Comparison of ENCODE assay signal across 27 mouse cellular contexts in genomic region chr17:34192852-34193251, GRCm38 (mm10). TPM values are rescaled to one million over a fixed set of nuclear protein-coding genes. Genes with fewer than 3 reads are reported as not detected.
DNase-seq lines count a peak whose midpoint lies in the region; ATAC-seq and TF ChIP-seq lines count a peak whose summit lies in the region.
"Had no signal": no experiment of that assay in that cellular context is flagged by ENCODE, and none has a peak within 500 bp of the region (broad histone marks: within the 10 kb centered on the region; RNA-seq: fewer than 3 reads in every experiment).

No protein-coding gene starts in this region.

- peak; percentile 10; the same call in 1 of the 2 replicates for ATAC-seq in lung, postnatal 0 days
- no peak for ATAC-seq in embryonic facial prominence, embryonic 13.5 days (ENCODE audit: insufficient number of reproducible peaks, insufficient read depth, low FRiP score, low TSS enrichment, low read depth)
- ATAC-seq: activated CD4-positive, CD25-positive, alpha-beta regulatory T cell, adult 4 months; forebrain, embryonic 15.5 days; hindbrain, postnatal 0 days; liver, embryonic 12.5 days; Patski had no signal

- no peak overlapping the region for H3K4me2 ChIP-seq in lung, postnatal 0 days (replicated peaks; ENCODE audit: low read depth, low read length)
- peak overlapping the region; percentile 14; the same call in 1 of the 2 replicates for H3K4me2 ChIP-seq in embryonic facial prominence, embryonic 13.5 days
- H3K4me2 ChIP-seq: forebrain, embryonic 15.5 days; heart, embryonic 12.5 days; limb, embryonic 13.5 days; liver, embryonic 12.5 days; midbrain, embryonic 11.5 days; neural tube, embryonic 15.5 days; stomach, embryonic 15.5 days had no signal

- TF ChIP-seq CTCF in lung, postnatal 0 days (IDR thresholded peaks at IDR 0.05): no peak
- TF ChIP-seq CTCF in ES-Bruce4 (IDR thresholded peaks at IDR 0.05; ENCODE audit: low read depth, low read length): no peak

- WGBS in lung, postnatal 0 days: 22% methylated on average over 16 of the region's 16 CpGs
- 16% methylated on average over 16 of the region's 16 CpGs for WGBS in embryonic facial prominence, embryonic 13.5 days

- no peak overlapping the region for H3K27ac ChIP-seq in lung, postnatal 0 days (ENCODE audit: low read length)
- no peak overlapping the region for H3K27ac ChIP-seq in ES-Bruce4 (ENCODE audit: insufficient read depth, low read length)
- H3K27ac ChIP-seq in embryonic facial prominence, embryonic 13.5 days: no peak overlapping the region
- H3K27ac ChIP-seq: forebrain, embryonic 15.5 days; hindbrain, postnatal 0 days; limb, embryonic 13.5 days; liver, embryonic 12.5 days; neural tube, embryonic 15.5 days; stomach, embryonic 15.5 days had no signal

- no peak overlapping the region for H3K4me3 ChIP-seq in lung, postnatal 0 days (ENCODE audit: low read depth, low read length)
- no peak overlapping the region for H3K4me3 ChIP-seq in ES-Bruce4 (ENCODE audit: low read depth, low read length)
- H3K4me3 ChIP-seq in embryonic facial prominence, embryonic 13.5 days: no peak overlapping the region
- H3K4me3 ChIP-seq: forebrain, embryonic 15.5 days; heart, embryonic 12.5 days; limb, embryonic 13.5 days; liver, embryonic 12.5 days; neural tube, embryonic 15.5 days; stomach, embryonic 15.5 days had no signal

- no peak for TF ChIP-seq EP300 in lung, postnatal 0 days (IDR thresholded peaks at IDR 0.05)
- peak; percentile 72; the same call in 1 of the 2 replicates for TF ChIP-seq EP300 in ES-Bruce4 (IDR thresholded peaks at IDR 0.05; ENCODE audit: insufficient read depth, low read depth, low read length)

- H3K27me3 ChIP-seq in lung, postnatal 0 days (replicated peaks; ENCODE audit: insufficient read depth, low read length): 0 out of 2 replicates have a peak, but pooled peaks cover 7% of the 10 kb centered on the region
- no peaks in the 10 kb centered on the region for H3K27me3 ChIP-seq in ES-Bruce4 (ENCODE audit: control insufficient read depth, insufficient read depth, low read length, poor library complexity, severe bottlenecking)
- H3K27me3 ChIP-seq in embryonic facial prominence, embryonic 13.5 days: peaks cover 95% of the 10 kb centered on the region
- H3K27me3 ChIP-seq: Patski had no signal

- peak; percentile 86 for DNase-seq in heart, adult 11 months
- no peak for DNase-seq in heart, adult 18-20 months
- DNase-seq in lung, postnatal 0 days (ENCODE audit: low spot score): peak; percentile 24
- DNase-seq in lung, postnatal 36 days: no peak
- DNase-seq in Muller cell, postnatal 12 days (ENCODE audit: inconsistent ontology term): no peak
- no peak for DNase-seq in thymus, postnatal 25 days
- DNase-seq: adrenal gland, postnatal 10 days; cerebellum, adult 8-10 months; cerebellum, postnatal 36 days; heart, postnatal 10 days; kidney, adult 2 months; kidney, postnatal 10 days; lung, adult 18-20 months; right cerebral cortex, adult 18-20 months; right cerebral cortex, postnatal 4 days had no signal

- H3K9ac ChIP-seq in lung, postnatal 0 days (replicated peaks; ENCODE audit: low read depth): no peak overlapping the region
- H3K9ac ChIP-seq in ES-Bruce4 (ENCODE audit: low read depth, poor library complexity, severe bottlenecking): no peak overlapping the region
- H3K9ac ChIP-seq in embryonic facial prominence, embryonic 13.5 days: 0 out of 2 replicates have a peak overlapping the region, but pooled peaks have one; percentile 11
- H3K9ac ChIP-seq: forebrain, embryonic 15.5 days; heart, embryonic 12.5 days; limb, embryonic 13.5 days; liver, embryonic 12.5 days; neural tube, embryonic 15.5 days; stomach, embryonic 15.5 days had no signal

- no peak for TF ChIP-seq POLR2A in ES-Bruce4 (IDR thresholded peaks at IDR 0.05; ENCODE audit: insufficient read depth, low read length)

- no peaks in the 10 kb centered on the region for H3K36me3 ChIP-seq in lung, postnatal 0 days (ENCODE audit: insufficient read depth, low read length)
- no peaks in the 10 kb centered on the region for H3K36me3 ChIP-seq in ES-Bruce4 (ENCODE audit: control insufficient read depth, insufficient read depth, low read length, poor library complexity, severe bottlenecking)
- no peaks in the 10 kb centered on the region for H3K36me3 ChIP-seq in embryonic facial prominence, embryonic 13.5 days
- H3K36me3 ChIP-seq: forebrain, embryonic 15.5 days; heart, embryonic 12.5 days; limb, embryonic 13.5 days; liver, embryonic 12.5 days; neural tube, embryonic 15.5 days; stomach, embryonic 15.5 days had no signal

- no peaks in the 10 kb centered on the region for H3K9me3 ChIP-seq in lung, postnatal 0 days (ENCODE audit: low read length)
- no peaks in the 10 kb centered on the region for H3K9me3 ChIP-seq in ES-Bruce4 (replicated peaks; ENCODE audit: control insufficient read depth, insufficient read depth, low read length, poor library complexity, severe bottlenecking)
- H3K9me3 ChIP-seq in embryonic facial prominence, embryonic 13.5 days: no peaks in the 10 kb centered on the region
- H3K9me3 ChIP-seq: forebrain, embryonic 15.5 days; heart, embryonic 12.5 days; limb, embryonic 13.5 days; liver, embryonic 12.5 days; neural tube, embryonic 15.5 days; stomach, embryonic 15.5 days had no signal

- peaks cover 5% of the 10 kb centered on the region; the same call in 1 of the 2 replicates for H3K4me1 ChIP-seq in lung, postnatal 0 days (ENCODE audit: insufficient read depth, low read depth, low read length)
- no peaks in the 10 kb centered on the region for H3K4me1 ChIP-seq in ES-Bruce4 (ENCODE audit: control insufficient read depth, insufficient read depth, low read length)
- peaks cover 13% of the 10 kb centered on the region for H3K4me1 ChIP-seq in embryonic facial prominence, embryonic 13.5 days

RNA-seq across cellular contexts. Expression of gene Psmb8, which starts 4.7 kb away (rescaled TPM):
- total RNA-seq in heart, adult 18-20 months (2021): 10 to 100 TPM; 19.5 to 34.4 TPM
- 54.9 and 58.6 TPM in 2 replicates for polyA plus RNA-seq in lung, postnatal 0 days (2015; fragmentation: Nextera tagmentation; extraction: Ambion mirVana)
- polyA plus RNA-seq in ES-Bruce4 (2011; ENCODE audit: insufficient read depth, insufficient read length, low read depth, missing spikeins): 20.5 and 27.6 TPM in 2 replicates
- polyA plus RNA-seq in embryonic facial prominence, embryonic 13.5 days (2015; fragmentation: Nextera tagmentation; extraction: Ambion mirVana): 4.3 and 5.7 TPM in 2 replicates

RNA-seq across cellular contexts. Expression of gene Psmb9, which starts 5.3 kb away (rescaled TPM):
- total RNA-seq in heart, adult 18-20 months (2021): 10 to 100 TPM; 13.1 to 25.3 TPM
- polyA plus RNA-seq in lung, postnatal 0 days (2015; fragmentation: Nextera tagmentation; extraction: Ambion mirVana): 16.4 and 17.1 TPM in 2 replicates
- polyA plus RNA-seq in ES-Bruce4 (2011; ENCODE audit: insufficient read depth, insufficient read length, low read depth, missing spikeins): 8.7 and 10.2 TPM in 2 replicates
- polyA plus RNA-seq in embryonic facial prominence, embryonic 13.5 days (2015; fragmentation: Nextera tagmentation; extraction: Ambion mirVana): 2.3 and 3.8 TPM in 2 replicates

RNA-seq across cellular contexts. Expression of gene Tap1, which starts 5.5 kb away (rescaled TPM):
- 10 to 100 TPM in 1 of 2 experiments, 1 to 10 TPM in 1; 5.7 to 11.4 TPM for total RNA-seq in heart, adult 18-20 months (2021)
- 11.6 and 12.6 TPM in 2 replicates for polyA plus RNA-seq in lung, postnatal 0 days (2015; fragmentation: Nextera tagmentation; extraction: Ambion mirVana)
- polyA plus RNA-seq in ES-Bruce4 (2011; ENCODE audit: insufficient read depth, insufficient read length, low read depth, missing spikeins): 21.6 and 24.6 TPM in 2 replicates
- polyA plus RNA-seq in embryonic facial prominence, embryonic 13.5 days (2015; fragmentation: Nextera tagmentation; extraction: Ambion mirVana): 8.4 and 9.5 TPM in 2 replicates

RNA-seq across cellular contexts. Expression of gene Tap2, which starts 10.5 kb away (rescaled TPM):
- 10 to 100 TPM; 25.3 to 33.3 TPM for total RNA-seq in heart, adult 18-20 months (2021)
- polyA plus RNA-seq in lung, postnatal 0 days (2015; fragmentation: Nextera tagmentation; extraction: Ambion mirVana): 23.9 and 26.1 TPM in 2 replicates
- 18.8 and 22.7 TPM in 2 replicates for polyA plus RNA-seq in ES-Bruce4 (2011; ENCODE audit: insufficient read depth, insufficient read length, low read depth, missing spikeins)
- 3.5 and 3.7 TPM in 2 replicates for polyA plus RNA-seq in embryonic facial prominence, embryonic 13.5 days (2015; fragmentation: Nextera tagmentation; extraction: Ambion mirVana)

RNA-seq across cellular contexts. Expression of gene H2-DMb1, which starts 40.0 kb away (rescaled TPM):
- total RNA-seq in heart, adult 18-20 months (2021): 1 to 10 TPM; 3.0 to 3.9 TPM
- 6.9 and 7.2 TPM in 2 replicates for polyA plus RNA-seq in lung, postnatal 0 days (2015; fragmentation: Nextera tagmentation; extraction: Ambion mirVana)
- 0.65 and 1.1 TPM in 2 replicates for polyA plus RNA-seq in ES-Bruce4 (2011; ENCODE audit: insufficient read depth, insufficient read length, low read depth, missing spikeins)
- 2.0 and 2.6 TPM in 2 replicates for polyA plus RNA-seq in embryonic facial prominence, embryonic 13.5 days (2015; fragmentation: Nextera tagmentation; extraction: Ambion mirVana)

Comparison
In these comparisons a context has a peak if more than half of its experiments do, and no peak if none do; other contexts are left out.
1. DNase-seq: peak in heart, adult 11 months (single experiment) and lung, postnatal 0 days (single experiment); none in heart, adult 18-20 months (0 of 2), lung, postnatal 36 days (single experiment), Muller cell, postnatal 12 days (single experiment) and thymus, postnatal 25 days (single experiment).